Mouse (Mus musculus) lung, embryonic 14.5 days (tissue): ENCODE results near the gene Acp2. TPM values are rescaled to one million over a fixed set of nuclear protein-coding genes. Genes with fewer than 3 reads are reported as not detected.

ENCODE experiments used
- ATAC-seq: fragments of 200-750 bp; cut with Nextera tagmentation; 2 replicates; pipeline ENCODE4 v1.8.0; 2017; ENCODE audit warnings: mild to moderate bottlenecking, moderate TSS enrichment, moderate library complexity; ENCODE audit not compliant: insufficient read depth
- DNase-seq: peaks from one replicate; pipeline ENCODE4 v3.0.0-alpha.2; 2015
- H3K27ac ChIP-seq: fragments of 300-500 bp; sonication (generic); 2 replicates; pipeline ENCODE4 v1.5.1; 2014; ENCODE audit warnings: low read depth, mild to moderate bottlenecking, moderate library complexity
- H3K27me3 ChIP-seq: fragments of 300-500 bp; sonication (generic); 2 replicates; pipeline ENCODE4 v1.6.1; 2014; ENCODE audit warnings: low read length, control low read depth; ENCODE audit not compliant: insufficient read depth
- H3K36me3 ChIP-seq: fragments of 300-500 bp; sonication (generic); 2 replicates; pipeline ENCODE4 v1.6.1; 2014; ENCODE audit warnings: control low read depth; ENCODE audit not compliant: insufficient read depth
- H3K4me1 ChIP-seq: fragments of 300-500 bp; sonication (generic); 2 replicates; pipeline ENCODE4 v1.6.1; 2014; ENCODE audit warnings: antibody characterized with exemption, control low read depth; ENCODE audit not compliant: insufficient read depth
- H3K4me2 ChIP-seq: fragments of 300-500 bp; sonication (generic); 2 replicates; pipeline ENCODE4 v1.6.1; 2014; ENCODE audit warnings: mild to moderate bottlenecking
- H3K4me3 ChIP-seq: fragments of 300-500 bp; sonication (generic); 2 replicates; pipeline ENCODE4 v1.5.1; 2014; ENCODE audit warnings: low read depth, low read length
- H3K9ac ChIP-seq: fragments of 300-500 bp; sonication (generic); 2 replicates; pipeline ENCODE4 v1.6.1; 2014
- H3K9me3 ChIP-seq: fragments of 300-500 bp; sonication (generic); 2 replicates; pipeline ENCODE4 v1.6.1; 2016; ENCODE audit warnings: low read depth, low read length, control low read depth
- CTCF ChIP-seq: IDR thresholded peaks from 2 replicates; pipeline ENCODE4 v1.5.1; 2016; ENCODE audit warnings: antibody characterized with exemption, low read depth
- WGBS: fragments of 180-500 bp; shearing (Covaris S2); extraction: QIAGEN DNeasy Blood & Tissue Kit; methylation state at CpG from one replicate; pipeline ENCODE4 v1.1.7; 2014; 5-methylcytosine and 5-hydroxymethylcytosine counted together
- polyA plus RNA-seq: library from polyadenylated mRNA; unstranded; fragments of >200 nt; fragmentation: Nextera tagmentation; extraction: Ambion mirVana; gene quantifications from 2 replicates; pipeline ENCODE4 v1.2.1, GENCODE M21; 2014

Acp2 gene
- polyA plus RNA-seq, 1 experiment from 2014 or later, result 33.8 TPM

GRCm38 (mm10) chr2:91182016-91182404, 20.7 kb upstream of the Acp2 start:
- Histone ChIP-seq H3K9me3 (no peaks in the 10 kb centered on the region), H3K4me2 (peak overlapping the region; percentile 70), H3K27me3 (no peaks in the 10 kb centered on the region), H3K36me3 (no peaks in the 10 kb centered on the region), H3K27ac (no peak overlapping the region), H3K9ac (peak overlapping the region; percentile 65; the same call in 1 of the 2 replicates), H3K4me1 (peaks cover 5% of the 10 kb centered on the region; the same call in 1 of the 2 replicates), H3K4me3 (peak overlapping the region; percentile 85)
- no peak for DNase-seq
- WGBS, result 12% methylated on average over 8 of the region's 8 CpGs
- ATAC-seq, result no peak
- TF ChIP-seq CTCF, result no peak

- H3K4me3 ChIP-seq, result peak overlapping the region; percentile 85
- H3K9ac ChIP-seq, result peak overlapping the region; percentile 65
- peak overlapping the region; percentile 70 for H3K4me2 ChIP-seq
- H3K27me3 ChIP-seq, result no peaks in the 10 kb centered on the region
- H3K9me3 ChIP-seq, result no peaks in the 10 kb centered on the region
- peaks cover 5% of the 10 kb centered on the region; the same call in 1 of the 2 replicates for H3K4me1 ChIP-seq
- under 1% methylated on average over 75 of the region's 81 CpGs for WGBS
- DNase-seq (peak; percentile 84), ATAC-seq (peak; percentile 94)
- H3K27ac ChIP-seq, result peak overlapping the region; percentile 79
- no peaks in the 10 kb centered on the region for H3K36me3 ChIP-seq
- TF ChIP-seq CTCF, result no peak
Measured at GRCm38 (mm10) chr2:91182405-91183147, 20.1 kb upstream of the Acp2 start.

- DNase-seq (peak; percentile 96), ATAC-seq (peak; percentile 95)
- WGBS, result 0% methylated on average over 9 of the region's 9 CpGs
- Histone ChIP-seq H3K4me1 (peaks cover 5% of the 10 kb centered on the region; the same call in 1 of the 2 replicates), H3K4me2 (peak overlapping the region; percentile 70), H3K9ac (peak overlapping the region; percentile 65), H3K27me3 (no peaks in the 10 kb centered on the region), H3K4me3 (peak overlapping the region; percentile 85), H3K9me3 (no peaks in the 10 kb centered on the region), H3K36me3 (no peaks in the 10 kb centered on the region), H3K27ac (peak overlapping the region; percentile 79)
- TF ChIP-seq CTCF, result no peak
Measured at GRCm38 (mm10) chr2:91183148-91183513, 19.6 kb upstream of the Acp2 start.

- ATAC-seq (no peak), DNase-seq (peak; percentile 17)
- peak within 1 kb of the TSS; percentile 70 for H3K4me2 ChIP-seq
- no peaks in the 10 kb centered on the region for H3K9me3 ChIP-seq
- no peak for TF ChIP-seq CTCF
- H3K36me3 ChIP-seq, result no peaks in the 10 kb centered on the region
- peak within 1 kb of the TSS; percentile 85 for H3K4me3 ChIP-seq
- peaks cover 5% of the 10 kb centered on the region; the same call in 1 of the 2 replicates for H3K4me1 ChIP-seq
- peak within 1 kb of the TSS; percentile 79 for H3K27ac ChIP-seq
- no peaks in the 10 kb centered on the region for H3K27me3 ChIP-seq
- 57% methylated on average over 15 of the region's 15 CpGs for WGBS
- peak within 1 kb of the TSS; percentile 65 for H3K9ac ChIP-seq
Measured at GRCm38 (mm10) chr2:91183711-91184405, 18.8 kb upstream of the Acp2 start, which contains the start of gene Madd. Gene Madd, minus strand, starts transcription at chr2:91183837.

GRCm38 (mm10) chr2:91186208-91186607, 16.5 kb upstream of the Acp2 start:
- TF ChIP-seq CTCF, result no peak
- DNase-seq, result no peak
- H3K36me3 ChIP-seq, result no peaks in the 10 kb centered on the region
- 48% methylated on average over 1 of the region's 1 CpGs for whole genome bisulfite sequencing
- H3K9me3 ChIP-seq, result no peaks in the 10 kb centered on the region
- no peaks in the 10 kb centered on the region for H3K27me3 ChIP-seq
- no peak for ATAC-seq
- H3K4me3 ChIP-seq, result no peak overlapping the region
- no peak overlapping the region for H3K9ac ChIP-seq
- no peak overlapping the region for H3K27ac ChIP-seq
- H3K4me1 ChIP-seq, result peaks cover 5% of the 10 kb centered on the region; the same call in 1 of the 2 replicates
- H3K4me2 ChIP-seq, result no peak overlapping the region

- no peak for TF ChIP-seq CTCF
- no peak for ATAC-seq
- Histone ChIP-seq H3K27me3 (no peaks in the 10 kb centered on the region), H3K36me3 (no peaks in the 10 kb centered on the region), H3K27ac (no peak overlapping the region), H3K4me2 (no peak overlapping the region), H3K9me3 (no peaks in the 10 kb centered on the region), H3K4me1 (no peaks in the 10 kb centered on the region), H3K9ac (no peak overlapping the region), H3K4me3 (no peak overlapping the region)
- DNase-seq, result no peak
- 59% methylated on average over 4 of the region's 4 CpGs for WGBS
Measured at GRCm38 (mm10) chr2:91187431-91187830, 15.3 kb upstream of the Acp2 start.

- no peaks in the 10 kb centered on the region for H3K36me3 ChIP-seq
- H3K4me1 ChIP-seq, result peaks cover 5% of the 10 kb centered on the region
- 73% methylated on average over 16 of the region's 16 CpGs for WGBS
- no peak overlapping the region for H3K9ac ChIP-seq
- no peak for TF ChIP-seq CTCF
- DNase-seq (no peak), ATAC-seq (no peak)
- no peak overlapping the region for H3K27ac ChIP-seq
- no peak overlapping the region for H3K4me3 ChIP-seq
- no peaks in the 10 kb centered on the region for H3K27me3 ChIP-seq
- H3K9me3 ChIP-seq, result no peaks in the 10 kb centered on the region
- no peak overlapping the region for H3K4me2 ChIP-seq
Measured at GRCm38 (mm10) chr2:91190501-91190900, 12.2 kb upstream of the Acp2 start.
